Mouse (Mus musculus) small intestine, adult 2 months (tissue): ENCODE measurements around the gene Gak. TPM values are rescaled to one million over a fixed set of nuclear protein-coding genes. Genes with fewer than 3 reads are reported as not detected.

Experiments used
- H3K27ac ChIP-seq: fragments of 200-500 bp; 2 replicates; pipeline ENCODE4 v1.5.1; 2012; ENCODE audit warnings: low read depth, low read length, control low read depth, inconsistent platforms; ENCODE audit not compliant: insufficient read depth
- H3K27me3 ChIP-seq: fragments of 200-500 bp; 2 replicates; pipeline ENCODE4 v1.6.1; 2012; ENCODE audit warnings: mild to moderate bottlenecking, moderate library complexity, low read length, inconsistent platforms; ENCODE audit not compliant: control insufficient read depth, insufficient read depth
- H3K36me3 ChIP-seq: fragments of 200-500 bp; 2 replicates; pipeline ENCODE4 v1.6.1; 2012; ENCODE audit warnings: mild to moderate bottlenecking, low read length, control low read depth, inconsistent platforms; ENCODE audit not compliant: control insufficient read depth, insufficient read depth
- H3K4me1 ChIP-seq: fragments of 200-500 bp; 2 replicates; pipeline ENCODE4 v1.6.1; 2012; ENCODE audit warnings: low read length, inconsistent platforms, mixed read lengths; ENCODE audit not compliant: control insufficient read depth, insufficient read depth, insufficient read length
- H3K4me3 ChIP-seq: fragments of 200-500 bp; 2 replicates; pipeline ENCODE4 v1.5.1; 2012; ENCODE audit warnings: low read depth, mild to moderate bottlenecking, control low read depth, inconsistent platforms, low read length, moderate library complexity
- CTCF ChIP-seq: fragments of 200-500 bp; IDR thresholded peaks from 2 replicates; pipeline ENCODE4 v1.5.1; 2012; ENCODE audit warnings: low read depth, mild to moderate bottlenecking, control low read depth, inconsistent platforms, low read length, moderate library complexity, mixed read lengths; ENCODE audit not compliant: insufficient replicate concordance, insufficient read length; ENCODE audit errors: extremely low read depth
- POLR2A ChIP-seq: fragments of 200-500 bp; IDR thresholded peaks from 2 replicates; pipeline ENCODE4 v1.6.1; 2012; ENCODE audit warnings: low read depth, mild to moderate bottlenecking, control low read depth, inconsistent platforms, low read length, moderate library complexity
- WGBS: fragments of 180-500 bp; shearing (Covaris S2); methylation state at CpG from one replicate; pipeline ENCODE4 v1.1.7; 2018; 5-methylcytosine and 5-hydroxymethylcytosine counted together
- polyA plus RNA-seq: library from polyadenylated mRNA; depleted of rRNA; stranded (reverse); fragments of >200 nt; gene quantifications from 2 replicates; pipeline ENCODE4 v1.2.3, GENCODE M21; 2012

Gene Gak
- polyA plus RNA-seq, 1 experiment = 152 TPM

DNA sequence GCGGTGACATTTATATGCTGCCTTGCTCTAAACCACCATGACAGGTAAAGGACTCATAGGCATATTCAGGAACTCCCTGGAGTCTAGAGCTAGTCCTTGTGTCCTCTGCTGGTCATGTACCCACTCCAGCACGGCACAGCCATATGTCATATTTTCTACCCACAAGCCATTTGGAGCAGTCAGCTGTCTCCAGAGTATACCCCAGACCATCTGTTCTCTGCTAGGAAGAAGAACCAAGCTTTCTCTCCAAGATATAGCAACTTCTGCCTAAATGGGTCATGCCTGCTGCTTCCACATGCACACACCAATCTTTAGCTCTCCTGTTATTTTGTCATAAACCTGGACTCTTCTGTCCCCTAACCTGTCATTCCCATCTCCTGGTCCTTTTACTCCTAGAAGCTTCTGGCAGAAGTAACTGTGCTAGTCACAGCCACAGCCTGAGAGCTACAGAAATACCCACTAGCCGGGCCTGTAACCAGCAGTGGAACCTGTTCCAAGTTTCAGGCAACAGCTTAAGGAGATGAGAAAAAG lies 48.1 kb downstream of the Gak start:
- peaks cover 80% of the 10 kb centered on the region for H3K36me3 ChIP-seq
- H3K27me3 ChIP-seq = no peaks in the 10 kb centered on the region
- H3K4me3 ChIP-seq = no peak overlapping the region
- H3K4me1 ChIP-seq = no peaks in the 10 kb centered on the region
- 88% methylated on average over 3 of the region's 3 CpGs for WGBS
- H3K27ac ChIP-seq = no peak overlapping the region
- TF ChIP-seq POLR2A (no peak), CTCF (no peak)

DNA sequence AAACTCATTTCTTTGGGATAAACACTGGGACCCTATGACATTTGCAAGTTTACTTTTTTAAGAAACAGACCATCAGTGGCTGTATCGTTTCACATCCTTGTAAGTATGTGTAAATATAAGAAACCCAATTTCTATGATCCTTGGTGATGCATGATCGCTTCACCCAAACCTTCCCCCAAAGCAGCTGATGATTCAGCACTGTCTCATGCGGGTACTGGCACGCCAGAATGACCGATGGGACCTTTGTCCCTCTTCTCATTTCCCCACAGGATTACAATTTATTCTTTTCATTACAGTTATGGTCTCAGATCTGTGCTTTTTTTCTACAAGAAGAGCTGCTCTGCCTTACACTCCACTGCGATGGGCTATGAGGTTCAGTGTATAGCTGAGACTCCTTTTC lies 56.5 kb downstream of the Gak start:
- H3K4me1 ChIP-seq = no peaks in the 10 kb centered on the region; the same call in none of the 2 replicates
- peaks cover 89% of the 10 kb centered on the region for H3K36me3 ChIP-seq
- 82% methylated on average over 6 of the region's 6 CpGs for WGBS

DNA sequence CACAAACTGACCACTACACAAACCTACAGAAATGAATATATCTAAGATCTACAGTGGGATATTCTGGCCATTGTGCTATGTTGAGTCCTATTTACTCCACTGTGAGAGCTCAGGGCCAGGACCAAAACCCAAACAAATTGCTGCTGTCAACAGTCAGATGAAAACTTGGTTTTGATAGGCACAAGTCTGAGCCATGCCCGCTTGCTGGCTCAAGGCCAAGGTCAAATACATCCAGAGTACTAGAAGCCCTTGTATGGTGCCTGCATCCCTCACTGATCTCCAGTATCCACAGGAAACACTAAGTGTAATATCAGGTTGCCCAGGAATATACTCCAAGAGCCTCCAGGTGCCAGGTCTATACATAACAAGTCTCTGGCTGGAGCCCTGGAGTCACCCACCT lies 58.6 kb downstream of the Gak start:
- H3K36me3 ChIP-seq = peaks cover 78% of the 10 kb centered on the region
- TF ChIP-seq CTCF (no peak), POLR2A (no peak)
- 77% methylated on average over 1 of the region's 1 CpGs for WGBS

More for the DNA sequence above, 56.5 kb downstream of the Gak start:
- TF ChIP-seq POLR2A (no peak), CTCF (no peak)
- no peak overlapping the region for H3K27ac ChIP-seq
- H3K4me3 ChIP-seq = no peak overlapping the region
- H3K27me3 ChIP-seq = no peaks in the 10 kb centered on the region

DNA sequence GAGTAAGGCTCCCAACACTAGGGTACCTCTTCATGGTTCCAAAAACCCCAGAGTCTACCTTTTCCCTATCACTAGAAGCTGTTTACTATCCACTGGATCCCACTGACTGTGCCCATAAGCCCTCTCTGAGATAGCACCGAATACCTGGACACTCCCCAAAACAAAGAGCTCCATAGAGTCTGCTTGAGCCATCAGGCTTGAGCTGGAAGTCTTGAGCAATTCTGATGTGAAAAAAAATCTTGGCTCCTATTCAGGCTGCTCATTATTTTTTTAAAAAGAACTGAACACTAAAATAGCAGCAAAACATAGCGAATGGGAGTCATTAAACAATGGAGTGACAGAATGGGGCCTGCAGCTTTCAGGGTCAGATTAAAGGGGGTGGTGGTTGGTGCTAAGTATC lies 62.5 kb downstream of the Gak start:
- H3K36me3 ChIP-seq = peaks cover 45% of the 10 kb centered on the region
- no peak overlapping the region for H3K4me3 ChIP-seq
- H3K4me1 ChIP-seq = no peaks in the 10 kb centered on the region; the same call in none of the 2 replicates
- no peak for TF ChIP-seq CTCF
- no peaks in the 10 kb centered on the region for H3K27me3 ChIP-seq
- no peak overlapping the region for H3K27ac ChIP-seq
- 85% methylated on average over 2 of the region's 2 CpGs for WGBS

More for the DNA sequence above, 58.6 kb downstream of the Gak start:
- no peaks in the 10 kb centered on the region for H3K27me3 ChIP-seq
- no peak overlapping the region for H3K27ac ChIP-seq
- H3K4me1 ChIP-seq = no peaks in the 10 kb centered on the region; the same call in none of the 2 replicates
- no peak overlapping the region for H3K4me3 ChIP-seq

DNA sequence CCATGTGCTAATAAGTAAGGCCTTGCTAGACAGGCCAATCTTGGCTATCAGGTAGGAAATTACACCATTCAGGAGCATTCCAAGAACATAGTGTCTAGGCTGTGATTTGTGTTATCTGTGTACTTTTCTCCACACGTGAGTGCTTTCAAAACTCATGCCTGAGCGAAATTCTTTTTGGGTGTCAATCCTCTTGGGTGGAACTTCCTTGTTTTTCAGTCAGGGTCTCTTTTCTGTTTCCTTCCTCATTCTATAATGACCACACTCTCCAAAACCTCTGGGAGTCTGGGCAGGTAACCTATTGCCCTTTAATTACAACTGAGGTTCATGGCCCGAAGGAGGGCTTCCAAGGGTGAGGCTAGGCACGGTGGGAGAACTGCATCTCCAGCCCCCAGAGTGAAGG lies 63.0 kb downstream of the Gak start:
- Histone ChIP-seq H3K4me1 (no peaks in the 10 kb centered on the region; the same call in 1 of the 2 replicates), H3K27me3 (no peaks in the 10 kb centered on the region), H3K36me3 (peaks cover 40% of the 10 kb centered on the region), H3K4me3 (no peak overlapping the region), H3K27ac (no peak overlapping the region)
- TF ChIP-seq CTCF (no peak), POLR2A (no peak)
- WGBS = 83% methylated on average over 4 of the region's 4 CpGs

DNA sequence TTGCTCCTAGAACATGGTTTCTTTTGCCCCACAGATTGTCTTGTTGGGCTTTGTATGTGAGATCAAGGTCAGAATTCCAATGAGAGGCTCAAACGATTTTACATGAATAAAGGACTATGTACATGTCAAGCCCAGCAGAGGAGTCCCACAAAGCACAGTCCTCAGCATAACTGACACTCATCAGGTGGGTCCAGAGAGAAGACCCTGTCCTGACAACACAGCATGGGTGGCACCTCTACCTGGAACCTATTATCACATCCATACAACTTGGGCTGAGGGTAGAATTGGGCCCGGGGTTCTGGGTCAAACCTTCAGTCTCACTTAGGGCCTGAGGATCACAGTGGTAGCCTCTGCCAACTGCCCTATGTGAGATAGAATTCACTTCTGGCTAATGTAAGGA lies 64.2 kb downstream of the Gak start:
- Histone ChIP-seq H3K4me1 (no peaks in the 10 kb centered on the region; the same call in 1 of the 2 replicates), H3K4me3 (no peak overlapping the region), H3K27me3 (no peaks in the 10 kb centered on the region), H3K27ac (no peak overlapping the region), H3K36me3 (peaks cover 29% of the 10 kb centered on the region)
- TF ChIP-seq CTCF (no peak), POLR2A (no peak)
- 77% methylated on average over 2 of the region's 2 CpGs for WGBS

DNA sequence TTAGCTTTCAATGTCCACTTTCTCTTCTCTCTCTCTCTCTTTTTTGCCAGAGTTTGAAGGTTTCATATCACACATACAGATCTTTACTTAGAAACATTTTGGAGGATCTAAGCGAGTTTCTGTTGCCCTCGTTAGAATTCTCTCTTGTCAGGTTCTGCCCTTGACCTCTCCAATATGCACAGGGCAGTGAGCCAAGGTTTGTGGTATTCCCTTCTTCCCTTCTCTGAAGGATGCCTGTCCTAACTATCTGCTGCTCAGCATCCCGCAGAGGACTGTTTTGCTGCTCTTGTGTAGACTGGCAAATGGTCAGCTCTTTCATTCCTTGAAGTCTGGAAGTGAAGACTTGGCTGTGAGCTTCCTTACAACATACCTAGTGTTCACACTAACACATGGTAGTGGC lies 65.2 kb downstream of the Gak start:
- no peak for TF ChIP-seq POLR2A
- no peak for TF ChIP-seq CTCF
- 61% methylated on average over 3 of the region's 3 CpGs for WGBS
- Histone ChIP-seq H3K4me1 (no peaks in the 10 kb centered on the region; the same call in 1 of the 2 replicates), H3K4me3 (no peak overlapping the region), H3K27me3 (no peaks in the 10 kb centered on the region), H3K36me3 (peaks cover 19% of the 10 kb centered on the region), H3K27ac (no peak overlapping the region)
